Mouse (Mus musculus) retina, adult 2 months (tissue): ENCODE measurements around the gene Itgb3.

Experiments
- DNase-seq: peaks from one replicate; pipeline ENCODE4 v3.0.0-alpha.2; 2012; ENCODE audit warnings: low read depth, low spot score

Itgb3 gene

GRCm38 (mm10) chr11:104661106-104661505, 53.3 kb downstream of the Itgb3 start:
- no peak for DNase-seq

- no peak for DNase-seq
Observed at GRCm38 (mm10) chr11:104661531-104662205, 53.9 kb downstream of the Itgb3 start.

DNA sequence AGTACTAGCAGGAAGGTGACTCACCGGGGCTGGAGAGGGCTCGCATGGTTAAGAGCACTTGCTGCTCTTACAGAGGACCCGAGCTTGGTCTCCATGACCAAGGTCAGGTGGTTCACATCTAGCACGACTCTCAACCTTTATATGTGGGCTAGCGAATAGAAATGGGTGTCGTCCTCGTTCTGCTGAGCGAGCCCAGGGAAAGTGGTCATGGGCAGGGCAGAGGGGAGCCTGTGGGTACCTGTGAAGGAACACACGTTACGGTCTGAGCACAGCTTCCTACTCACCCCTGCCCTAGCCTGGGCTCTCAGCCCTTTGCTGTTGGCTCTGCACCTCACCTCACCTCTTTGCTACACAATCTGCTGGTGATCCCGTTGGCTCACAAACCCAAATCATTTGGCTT, 54.8 kb downstream of the Itgb3 start:
- no peak for DNase-seq

DNA sequence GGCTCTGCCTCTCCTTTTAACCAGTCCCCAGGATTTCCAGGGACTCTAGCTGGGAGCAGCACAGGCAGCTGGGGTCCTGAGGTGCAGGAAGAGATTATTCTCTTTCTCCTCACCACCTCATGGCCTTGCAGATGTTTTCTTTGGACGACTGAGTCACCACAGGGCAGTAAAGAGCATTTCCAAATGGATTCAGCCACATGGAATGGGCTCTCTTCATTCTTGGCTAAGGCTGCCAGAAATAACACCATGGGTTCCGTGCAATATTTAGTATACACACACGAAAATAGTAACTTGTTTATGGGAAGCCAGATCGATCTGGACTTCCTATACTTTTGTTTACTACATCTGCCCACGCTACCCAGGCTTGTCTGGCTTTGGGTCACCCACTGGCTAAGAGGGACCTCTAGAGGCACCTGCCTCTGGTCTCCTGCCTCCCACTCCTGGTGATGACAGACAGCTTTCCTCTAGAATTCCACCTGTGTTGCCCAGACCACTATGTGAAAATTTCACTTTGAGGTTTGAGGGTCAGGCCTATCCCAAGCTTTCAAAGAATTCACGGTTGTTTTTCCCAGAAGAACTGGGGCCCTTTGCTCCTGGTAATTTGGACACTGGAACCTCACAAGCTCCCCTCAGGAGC, 55.6 kb downstream of the Itgb3 start:
- DNase-seq: no peak

- DNase-seq: no peak
Observed at GRCm38 (mm10) chr11:104663878-104664261, 56.1 kb downstream of the Itgb3 start.

- no peak for DNase-seq
Observed at GRCm38 (mm10) chr11:104664441-104664840, 56.6 kb downstream of the Itgb3 start.

DNA sequence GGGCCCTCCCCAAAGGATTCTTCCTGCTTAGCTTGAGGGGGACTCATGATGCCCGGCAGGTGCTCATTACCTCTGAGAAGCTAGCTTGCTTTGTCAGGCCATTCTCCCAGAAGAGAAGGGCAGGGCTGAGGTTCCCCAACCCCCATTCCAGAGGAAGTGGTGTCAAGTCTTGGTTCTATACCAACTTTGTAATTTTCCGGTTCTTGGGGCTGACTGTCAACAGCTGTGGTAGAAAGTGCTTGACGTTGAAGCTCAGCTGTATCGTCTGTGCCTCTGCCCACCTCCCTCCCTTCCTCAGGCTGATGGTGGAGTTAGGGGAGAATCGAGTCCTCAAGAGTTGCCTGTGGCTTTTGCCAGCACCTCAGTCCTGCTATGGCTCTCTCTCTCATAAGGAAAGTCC, 59.6 kb downstream of the Itgb3 start:
- no peak for DNase-seq

DNA sequence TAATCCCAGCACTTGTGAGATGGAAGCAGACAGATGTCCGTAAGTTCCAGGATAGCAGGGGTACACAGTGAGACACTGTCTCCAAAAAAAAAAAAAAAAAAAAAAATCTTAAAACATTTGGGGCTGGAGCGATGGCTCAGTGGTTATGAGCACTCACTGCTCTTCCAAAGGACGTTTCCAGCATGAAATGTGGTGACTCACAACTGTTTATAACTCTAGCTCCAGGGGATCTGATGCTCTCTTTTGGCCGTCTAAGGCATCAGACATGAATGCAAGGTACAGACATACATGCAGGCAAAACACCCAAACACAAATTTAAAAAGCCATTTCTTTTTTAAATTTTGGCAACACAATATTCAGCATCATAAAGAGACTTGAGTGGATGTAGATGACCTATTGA, 65.6 kb downstream of the Itgb3 start:
- DNase-seq: no peak

DNA sequence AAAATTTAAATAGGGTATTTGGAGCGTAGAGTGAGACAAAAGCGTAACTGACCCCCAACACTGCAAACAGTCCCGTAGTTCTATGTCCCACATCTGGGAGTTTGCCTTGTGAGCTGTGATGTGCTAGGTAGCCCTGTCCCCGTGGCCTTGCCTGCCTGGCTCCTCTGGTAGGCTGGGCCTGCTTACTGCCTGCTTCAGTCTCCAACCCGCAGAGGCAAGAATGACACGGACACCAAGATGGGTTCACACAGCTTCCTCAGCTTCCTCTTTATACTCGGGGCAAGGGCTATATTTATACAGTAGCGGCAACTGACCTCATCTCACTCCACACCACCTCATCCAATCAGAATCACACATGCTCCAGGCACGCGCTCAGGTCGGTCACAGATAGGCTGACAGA, 67.0 kb downstream of the Itgb3 start:
- no peak for DNase-seq

DNA sequence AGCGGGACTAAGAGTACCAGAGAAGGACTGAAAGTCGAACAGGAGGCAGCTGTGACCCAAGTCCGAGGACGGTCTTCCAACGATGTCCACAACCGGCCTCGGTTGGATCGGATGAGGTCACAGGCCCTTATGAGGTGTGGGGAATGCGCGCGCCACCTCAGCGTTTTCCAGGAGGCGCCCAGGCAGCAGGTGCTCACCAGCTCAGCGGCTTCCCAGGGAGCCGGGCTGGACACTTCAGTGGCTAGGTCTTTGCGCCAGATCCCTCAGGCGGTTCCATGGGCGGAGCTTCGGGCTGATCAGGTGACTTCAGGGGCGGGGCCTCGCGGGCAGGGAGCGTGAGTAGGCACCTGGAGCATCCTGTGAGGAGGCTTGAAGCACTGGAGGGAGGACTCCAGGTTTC, 77.7 kb downstream of the Itgb3 start, which contains the start of gene Gm11639:
Gene Gm11639, plus strand, starts transcription at position 160 of the 400 bp plus-strand sequence.
- DNase-seq: no peak

- DNase-seq: no peak
Observed at GRCm38 (mm10) chr11:104693235-104693634, 85.4 kb downstream of the Itgb3 start.

- DNase-seq: no peak
Observed at GRCm38 (mm10) chr11:104704097-104704496, 96.3 kb downstream of the Itgb3 start.

DNA sequence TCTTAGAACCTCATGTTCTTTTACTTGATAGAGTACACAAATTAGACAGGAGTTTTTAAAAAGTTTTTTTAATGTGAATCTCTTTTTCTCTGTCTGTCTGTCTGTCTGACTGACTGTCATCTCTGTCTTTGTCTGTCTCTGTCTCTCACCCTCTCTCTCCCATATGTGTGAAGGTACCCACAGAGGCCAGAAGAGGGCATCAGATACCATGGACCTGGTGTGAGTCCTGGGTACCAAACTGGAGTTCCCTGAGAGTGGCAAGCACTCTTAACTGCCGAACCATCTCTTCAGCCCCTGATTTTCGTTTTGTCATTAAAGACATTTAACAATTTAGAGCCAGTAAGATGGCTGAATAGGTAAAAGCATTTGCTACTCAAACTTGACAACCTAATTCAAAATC, 99.3 kb downstream of the Itgb3 start:
- DNase-seq: no peak
